Comparison of ENCODE assay signal across 12 mouse cellular contexts in genomic region chr2:16651713-16652112, GRCm38 (mm10).
"Had no signal": no experiment of that assay in that cellular context is flagged by ENCODE, and none has a peak within 500 bp of the region (broad histone marks: within the 10 kb centered on the region; RNA-seq: fewer than 3 reads in every experiment).

No protein-coding gene starts in this region.

- DNase-seq: retina, postnatal 1 day; right cerebral cortex, adult 18-20 months; right cerebral cortex, postnatal 14 days; right cerebral cortex, postnatal 25 days; right cerebral cortex, postnatal 4 days; spleen, adult 18-20 months; thymus, adult 18-20 months; thymus, adult 2 months; thymus, postnatal 14 days; thymus, postnatal 25 days; thymus, postnatal 36 days; thymus, postnatal 4 days had no signal
